Mouse (Mus musculus): ENCODE measurements around the gene Rspo1.

The Rspo1 gene

DNA sequence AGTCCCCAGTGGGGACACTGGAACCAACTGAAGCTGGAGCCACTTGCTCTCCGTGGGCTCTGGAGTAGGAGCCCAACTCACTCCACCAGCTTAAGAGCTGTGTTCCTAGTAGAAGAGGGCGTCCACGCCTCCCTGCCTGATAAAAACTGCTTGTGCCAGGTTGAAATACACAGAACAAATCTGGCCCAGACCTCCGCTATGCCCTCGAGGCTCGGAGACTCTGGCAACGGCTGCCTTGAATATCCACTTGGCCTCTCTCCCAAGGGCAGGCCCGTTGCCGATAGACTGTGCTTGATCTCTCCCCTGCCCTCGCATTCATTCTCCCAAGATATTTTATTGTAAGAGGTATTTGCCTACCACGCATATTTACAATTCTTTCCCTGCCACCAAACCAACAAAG is 31.2 kb downstream of the Rspo1 start:
- H3K36me3 ChIP-seq (ENCODE audit: insufficient read depth, low read length), result no peaks in the 10 kb centered on the region
- H3K9me3 ChIP-seq (ENCODE audit: low read length), result no peaks in the 10 kb centered on the region
- H3K4me3 ChIP-seq (replicated peaks; ENCODE audit: low read length), result no peak overlapping the region
- no peaks in the 10 kb centered on the region for H3K4me1 ChIP-seq (replicated peaks; ENCODE audit: low read depth, low read length)
- peaks cover 34% of the 10 kb centered on the region for H3K27me3 ChIP-seq (ENCODE audit: insufficient read depth, low read length)
- TF ChIP-seq CTCF (conservative IDR thresholded peaks at IDR 0.05; ENCODE audit: low read length), result no peak
- no peak for TF ChIP-seq POU5F1 (IDR thresholded peaks at IDR 0.05; ENCODE audit: borderline replicate concordance, low read length)
- TF ChIP-seq NANOG (IDR thresholded peaks at IDR 0.05; ENCODE audit: borderline replicate concordance, low read length), result no peak

DNA sequence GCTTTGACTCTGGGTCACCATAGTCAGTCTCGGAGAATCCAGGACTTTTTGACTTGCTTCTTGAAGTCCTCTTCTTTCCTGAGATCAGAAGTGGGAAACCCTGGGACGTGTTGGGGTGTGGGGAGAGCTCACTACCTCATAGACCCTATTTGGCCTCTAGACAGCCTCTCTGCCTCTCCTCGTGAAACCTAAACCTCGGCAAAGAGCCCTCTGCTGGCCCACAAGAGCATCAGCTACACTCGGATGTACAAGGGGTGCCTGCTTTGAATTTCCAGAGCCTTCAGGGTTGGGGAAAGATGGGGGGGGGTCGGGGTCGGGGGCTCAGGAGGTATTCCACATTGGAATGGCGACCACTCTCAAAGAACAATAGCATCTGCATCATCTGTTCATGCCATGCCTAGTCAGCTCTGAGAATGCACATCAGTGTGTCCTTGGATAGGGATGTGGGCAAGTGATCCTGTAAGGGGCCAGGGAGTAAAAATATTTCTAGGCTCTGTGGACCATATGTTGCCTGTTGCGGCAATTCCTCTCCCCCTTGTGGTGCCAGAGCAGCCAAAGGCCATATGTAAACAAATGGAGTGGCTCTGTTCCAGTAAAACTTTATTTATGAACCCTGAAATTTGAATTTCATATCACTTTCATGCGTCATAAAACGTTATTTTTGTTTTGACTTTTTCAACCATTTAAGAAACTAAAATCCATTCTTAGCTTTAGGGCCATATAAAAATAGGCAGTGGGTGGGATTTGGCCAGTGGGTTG is 34.7 kb downstream of the Rspo1 start:
- Histone ChIP-seq H3K4me1 (replicated peaks; ENCODE audit: low read depth, low read length) (no peaks in the 10 kb centered on the region), H3K9me3 (ENCODE audit: low read length) (no peaks in the 10 kb centered on the region)
- TF ChIP-seq POU5F1 (IDR thresholded peaks at IDR 0.05; ENCODE audit: borderline replicate concordance, low read length) (no peak), CTCF (conservative IDR thresholded peaks at IDR 0.05; ENCODE audit: low read length) (no peak; the same call in 1 of the 2 replicates), NANOG (IDR thresholded peaks at IDR 0.05; ENCODE audit: borderline replicate concordance, low read length) (no peak)

GRCm38 (mm10) chr4:125029891-125030614 is 43.8 kb downstream of the Rspo1 start:
- TF ChIP-seq POU5F1 (IDR thresholded peaks at IDR 0.05; ENCODE audit: borderline replicate concordance, low read length) (no peak), CTCF (conservative IDR thresholded peaks at IDR 0.05; ENCODE audit: low read length) (no peak), NANOG (IDR thresholded peaks at IDR 0.05; ENCODE audit: borderline replicate concordance, low read length) (no peak)
- Histone ChIP-seq H3K36me3 (ENCODE audit: insufficient read depth, low read length) (peaks cover 41% of the 10 kb centered on the region), H3K9me3 (ENCODE audit: low read length) (no peaks in the 10 kb centered on the region), H3K4me1 (replicated peaks; ENCODE audit: low read depth, low read length) (peaks cover 23% of the 10 kb centered on the region), H3K27me3 (ENCODE audit: insufficient read depth, low read length) (peaks cover 24% of the 10 kb centered on the region), H3K4me3 (replicated peaks; ENCODE audit: low read length) (peak overlapping the region; percentile 98)

More for the DNA sequence above, 34.7 kb downstream of the Rspo1 start:
- Histone ChIP-seq H3K36me3 (ENCODE audit: insufficient read depth, low read length) (no peaks in the 10 kb centered on the region), H3K27me3 (ENCODE audit: insufficient read depth, low read length) (peaks cover 32% of the 10 kb centered on the region), H3K4me3 (replicated peaks; ENCODE audit: low read length) (no peak overlapping the region)

GRCm38 (mm10) chr4:125034341-125034740 is 48.1 kb downstream of the Rspo1 start:
- no peak for TF ChIP-seq NANOG (IDR thresholded peaks at IDR 0.05; ENCODE audit: borderline replicate concordance, low read length)
- TF ChIP-seq POU5F1 (IDR thresholded peaks at IDR 0.05; ENCODE audit: borderline replicate concordance, low read length), result no peak
- TF ChIP-seq CTCF (conservative IDR thresholded peaks at IDR 0.05; ENCODE audit: low read length), result no peak
- Histone ChIP-seq H3K27me3 (ENCODE audit: insufficient read depth, low read length) (0 out of 2 replicates have a peak, but pooled peaks cover under 1% of the 10 kb centered on the region), H3K4me3 (replicated peaks; ENCODE audit: low read length) (no peak overlapping the region), H3K9me3 (ENCODE audit: low read length) (no peaks in the 10 kb centered on the region), H3K4me1 (replicated peaks; ENCODE audit: low read depth, low read length) (peaks cover 23% of the 10 kb centered on the region), H3K36me3 (ENCODE audit: insufficient read depth, low read length) (peaks cover 78% of the 10 kb centered on the region)

DNA sequence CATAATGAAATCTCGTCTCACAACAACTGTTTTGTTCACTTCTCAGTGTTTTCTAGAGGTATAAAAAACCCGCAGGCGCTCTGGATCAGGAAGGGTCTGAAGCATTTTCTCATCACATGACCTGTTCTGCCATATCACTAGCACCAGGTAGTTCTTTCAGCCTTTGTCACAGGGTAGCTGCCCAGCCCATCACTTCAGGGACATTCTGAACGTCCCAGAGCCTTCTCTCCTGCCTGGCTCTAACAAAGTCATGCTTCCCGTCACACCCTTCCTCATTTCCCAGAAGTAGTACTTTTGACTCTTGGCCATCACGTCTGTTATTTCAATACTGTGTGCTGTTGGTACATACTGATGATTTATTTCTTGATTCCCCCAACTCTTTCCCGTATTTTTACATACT is 58.2 kb downstream of the Rspo1 start:
- Histone ChIP-seq H3K9me3 (ENCODE audit: low read length) (no peaks in the 10 kb centered on the region), H3K4me1 (replicated peaks; ENCODE audit: low read depth, low read length) (peaks cover 9% of the 10 kb centered on the region), H3K27me3 (ENCODE audit: insufficient read depth, low read length) (no peaks in the 10 kb centered on the region), H3K36me3 (ENCODE audit: insufficient read depth, low read length) (peaks cover 100% of the 10 kb centered on the region), H3K4me3 (replicated peaks; ENCODE audit: low read length) (no peak overlapping the region)
- TF ChIP-seq POU5F1 (IDR thresholded peaks at IDR 0.05; ENCODE audit: borderline replicate concordance, low read length) (no peak), NANOG (IDR thresholded peaks at IDR 0.05; ENCODE audit: borderline replicate concordance, low read length) (no peak), CTCF (conservative IDR thresholded peaks at IDR 0.05; ENCODE audit: low read length) (no peak)

GRCm38 (mm10) chr4:125055385-125055784 is 69.2 kb downstream of the Rspo1 start:
- Histone ChIP-seq H3K36me3 (ENCODE audit: insufficient read depth, low read length) (peaks cover 63% of the 10 kb centered on the region), H3K4me3 (replicated peaks; ENCODE audit: low read length) (no peak overlapping the region), H3K27me3 (ENCODE audit: insufficient read depth, low read length) (no peaks in the 10 kb centered on the region), H3K4me1 (replicated peaks; ENCODE audit: low read depth, low read length) (peaks cover 24% of the 10 kb centered on the region), H3K9me3 (ENCODE audit: low read length) (no peaks in the 10 kb centered on the region)
- TF ChIP-seq CTCF (conservative IDR thresholded peaks at IDR 0.05; ENCODE audit: low read length) (no peak), NANOG (IDR thresholded peaks at IDR 0.05; ENCODE audit: borderline replicate concordance, low read length) (no peak), POU5F1 (IDR thresholded peaks at IDR 0.05; ENCODE audit: borderline replicate concordance, low read length) (no peak)

- H3K4me1 ChIP-seq (replicated peaks; ENCODE audit: low read depth, low read length), result peaks cover 24% of the 10 kb centered on the region
- H3K9me3 ChIP-seq (ENCODE audit: low read length), result no peaks in the 10 kb centered on the region
- no peak overlapping the region for H3K4me3 ChIP-seq (replicated peaks; ENCODE audit: low read length)
- no peak for TF ChIP-seq NANOG (IDR thresholded peaks at IDR 0.05; ENCODE audit: borderline replicate concordance, low read length)
- no peak for TF ChIP-seq CTCF (conservative IDR thresholded peaks at IDR 0.05; ENCODE audit: low read length)
- TF ChIP-seq POU5F1 (IDR thresholded peaks at IDR 0.05; ENCODE audit: borderline replicate concordance, low read length), result no peak
- H3K27me3 ChIP-seq (ENCODE audit: insufficient read depth, low read length), result no peaks in the 10 kb centered on the region
- H3K36me3 ChIP-seq (ENCODE audit: insufficient read depth, low read length), result peaks cover 52% of the 10 kb centered on the region
Measured at GRCm38 (mm10) chr4:125056476-125056875, 70.2 kb downstream of the Rspo1 start.

GRCm38 (mm10) chr4:125057273-125057672 is 71.0 kb downstream of the Rspo1 start:
- Histone ChIP-seq H3K27me3 (ENCODE audit: insufficient read depth, low read length) (no peaks in the 10 kb centered on the region), H3K4me3 (replicated peaks; ENCODE audit: low read length) (no peak overlapping the region), H3K9me3 (ENCODE audit: low read length) (no peaks in the 10 kb centered on the region), H3K4me1 (replicated peaks; ENCODE audit: low read depth, low read length) (peaks cover 24% of the 10 kb centered on the region), H3K36me3 (ENCODE audit: insufficient read depth, low read length) (peaks cover 44% of the 10 kb centered on the region)
- no peak for TF ChIP-seq CTCF (conservative IDR thresholded peaks at IDR 0.05; ENCODE audit: low read length)
- TF ChIP-seq POU5F1 (IDR thresholded peaks at IDR 0.05; ENCODE audit: borderline replicate concordance, low read length), result no peak
- no peak for TF ChIP-seq NANOG (IDR thresholded peaks at IDR 0.05; ENCODE audit: borderline replicate concordance, low read length)
